Mouse (Mus musculus) cerebellum, adult 11 months (tissue): ENCODE data around the gene Kif1c.

ENCODE experiments used
- DNase-seq: peaks from one replicate; pipeline ENCODE4 v3.0.0; 2022

Gene Kif1c

DNA sequence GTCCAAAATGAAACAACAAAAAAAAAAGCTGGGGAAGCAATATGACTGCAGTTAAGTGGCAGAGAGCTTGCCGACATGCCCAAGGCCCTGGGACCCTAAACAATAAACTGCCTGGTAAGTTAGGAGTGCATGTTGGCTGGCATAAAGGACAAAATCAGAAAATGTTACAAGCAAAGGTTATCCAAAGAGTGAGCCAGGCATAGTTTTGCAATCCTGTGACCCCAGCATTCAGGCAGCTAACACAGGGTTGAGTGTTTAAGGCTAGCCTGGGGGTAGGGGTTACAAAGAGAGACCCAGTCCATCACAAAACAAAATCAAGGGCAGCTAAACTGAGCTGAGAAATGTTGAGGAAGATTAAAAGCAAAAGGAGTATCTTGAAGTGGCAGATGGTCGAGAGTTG lies 1.3 kb upstream of the Kif1c start:
- no peak for DNase-seq

GRCm38 (mm10) chr11:70700613-70701012 lies 265 bp downstream of the Kif1c start:
- peak; percentile 68 for DNase-seq

- DNase-seq: no peak
Measured at GRCm38 (mm10) chr11:70701221-70701955, 1.0 kb downstream of the Kif1c start.

- DNase-seq: no peak
Measured at GRCm38 (mm10) chr11:70701984-70702733, 1.8 kb downstream of the Kif1c start.

- no peak for DNase-seq
Measured at GRCm38 (mm10) chr11:70702781-70703180, 2.4 kb downstream of the Kif1c start.

GRCm38 (mm10) chr11:70706127-70706526 lies 5.8 kb downstream of the Kif1c start:
- no peak for DNase-seq

DNA sequence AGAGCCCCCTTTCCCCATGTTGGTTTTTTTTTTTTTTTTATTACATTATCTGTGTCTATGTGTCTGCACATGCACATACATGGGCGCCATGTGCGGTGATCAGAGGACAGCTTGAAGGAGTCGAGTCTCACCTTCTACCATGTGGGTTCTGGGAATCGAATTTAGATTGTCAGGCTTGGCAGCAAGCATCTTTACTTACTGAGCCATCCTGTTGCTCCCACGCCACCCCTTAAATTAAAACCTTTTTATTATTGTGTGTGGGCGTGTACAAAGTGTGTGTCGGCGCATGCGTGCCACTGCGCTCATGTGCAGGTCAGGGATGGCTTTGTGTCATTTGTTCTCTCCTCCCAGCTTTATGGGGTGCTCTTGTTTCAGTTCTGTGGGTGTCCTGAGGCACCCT lies 10.7 kb downstream of the Kif1c start:
- DNase-seq: no peak

- DNase-seq: no peak
Measured at GRCm38 (mm10) chr11:70713222-70713621, 12.9 kb downstream of the Kif1c start.

DNA sequence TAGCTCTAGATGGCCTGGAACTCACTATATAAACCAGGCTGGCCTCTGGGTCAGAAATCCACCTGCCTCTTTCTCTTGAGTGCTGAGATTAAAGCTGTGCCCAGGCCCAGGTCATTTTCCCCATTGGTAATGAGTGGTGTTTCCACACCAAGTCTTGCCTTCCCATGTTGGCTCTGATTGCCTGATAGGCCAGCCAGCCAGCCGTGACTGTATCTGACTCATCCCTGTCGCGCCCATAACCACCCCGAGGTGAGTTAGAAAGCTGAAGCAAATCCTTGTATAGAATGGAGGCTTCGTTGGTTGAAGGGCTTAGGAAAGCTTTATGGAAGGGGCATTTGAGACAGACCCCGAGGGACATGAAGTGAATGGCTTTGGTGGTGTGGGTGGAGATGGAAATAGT lies 15.5 kb downstream of the Kif1c start:
- no peak for DNase-seq

DNA sequence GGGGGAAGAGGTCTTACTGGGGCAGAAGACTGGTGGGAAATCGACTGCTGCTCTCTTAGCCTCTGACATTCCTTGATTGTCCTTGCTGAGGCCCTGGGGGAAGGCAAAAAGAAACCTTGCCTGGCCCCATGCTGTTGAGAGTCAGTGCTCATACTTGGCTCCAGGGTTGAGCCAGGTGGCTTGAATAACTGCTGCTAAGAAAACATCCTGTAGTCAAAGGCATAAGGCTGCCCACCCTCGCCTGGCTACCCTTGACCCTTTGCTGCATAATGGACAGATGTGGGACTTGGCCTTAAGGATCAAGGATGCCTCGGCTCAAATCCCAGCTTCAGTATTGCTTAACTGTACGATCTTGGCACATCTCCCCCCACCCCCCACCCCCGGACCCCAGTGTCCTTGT lies 18.1 kb downstream of the Kif1c start:
- no peak for DNase-seq

DNA sequence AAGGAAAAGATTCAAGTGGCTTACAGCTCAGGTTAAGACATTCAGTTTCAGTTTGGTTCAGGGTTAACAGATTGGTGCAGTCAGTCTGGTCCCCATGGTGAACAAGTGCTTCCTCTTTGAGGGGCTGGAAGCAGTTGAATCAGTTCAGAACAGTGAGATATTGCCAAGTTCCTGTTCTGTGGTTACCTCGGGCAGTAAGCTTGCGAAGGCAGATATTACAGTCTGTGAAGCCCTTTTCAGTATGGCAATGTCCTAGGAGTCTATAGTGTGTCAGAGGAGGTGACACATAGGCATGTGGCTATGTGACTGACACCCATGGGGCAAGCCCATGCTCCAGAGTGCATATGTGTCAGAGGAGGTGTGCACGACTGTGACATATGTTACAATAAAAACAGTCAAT lies 20.2 kb downstream of the Kif1c start:
- DNase-seq: no peak

DNA sequence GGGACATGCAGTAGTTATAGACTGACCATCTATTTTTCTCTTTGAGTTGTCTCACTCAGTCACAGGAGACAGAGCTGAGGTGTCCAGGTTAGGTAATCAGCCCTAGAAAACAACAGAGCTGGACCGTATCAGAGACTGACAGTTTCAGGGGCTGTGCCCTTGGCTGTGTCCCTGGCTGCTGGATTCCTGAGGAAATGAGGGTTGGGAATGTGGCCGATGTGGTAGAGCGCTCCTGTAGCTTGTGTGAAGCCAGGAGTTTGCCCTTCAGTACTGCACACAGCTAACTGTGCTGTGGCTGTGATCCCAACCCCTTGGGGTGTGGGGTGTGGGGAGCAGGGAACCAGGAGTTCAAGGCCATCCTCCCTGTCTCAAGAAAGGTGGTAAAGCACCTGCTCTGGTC lies 20.7 kb downstream of the Kif1c start:
- no peak for DNase-seq

GRCm38 (mm10) chr11:70724706-70725105 lies 24.4 kb downstream of the Kif1c start:
- DNase-seq: no peak

DNA sequence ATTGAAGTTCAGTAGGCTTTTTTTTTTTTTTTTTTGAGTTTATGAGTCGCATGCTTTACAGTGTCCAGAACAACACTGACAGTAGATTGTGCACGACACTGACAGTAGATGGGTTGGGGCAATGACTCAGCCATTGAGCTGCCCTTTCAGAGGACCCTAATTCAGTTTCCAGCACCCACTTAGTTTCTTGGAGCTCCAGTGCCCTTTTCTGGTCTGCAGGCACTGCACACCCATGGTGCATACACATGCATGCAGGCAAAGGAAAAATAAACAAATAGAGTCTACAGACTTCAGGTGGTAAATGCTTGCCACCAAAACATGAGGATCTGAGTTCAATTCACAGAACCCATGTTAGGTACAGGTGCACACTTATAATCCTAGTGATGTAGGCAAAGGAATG lies 26.2 kb downstream of the Kif1c start:
- DNase-seq: no peak

- no peak for DNase-seq
Measured at GRCm38 (mm10) chr11:70727385-70727784, 27.0 kb downstream of the Kif1c start.

- no peak for DNase-seq
Measured at GRCm38 (mm10) chr11:70730427-70731038, 30.2 kb downstream of the Kif1c start.

DNA sequence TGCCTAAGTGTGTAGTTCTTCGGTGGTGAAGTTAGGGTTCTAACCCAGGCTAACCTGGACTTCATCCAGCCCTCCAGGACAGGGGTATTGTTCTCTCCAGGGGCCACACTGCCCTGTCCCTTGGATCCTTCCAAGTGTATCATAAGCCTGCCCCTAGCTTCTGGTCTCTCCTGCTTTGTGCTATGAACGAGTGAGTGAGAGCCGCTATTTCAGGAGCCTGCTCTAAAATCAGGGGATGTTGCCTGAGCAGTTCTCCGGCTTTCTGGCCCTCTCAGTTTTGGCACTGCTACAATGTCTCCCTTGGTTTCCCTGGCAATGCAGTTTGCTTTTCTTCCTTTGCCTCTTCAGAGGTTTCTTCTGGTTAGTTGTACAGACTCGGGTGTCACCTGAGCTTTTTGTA lies 30.8 kb downstream of the Kif1c start:
- no peak for DNase-seq

GRCm38 (mm10) chr11:70733256-70733655 lies 32.9 kb downstream of the Kif1c start:
- DNase-seq: no peak

DNA sequence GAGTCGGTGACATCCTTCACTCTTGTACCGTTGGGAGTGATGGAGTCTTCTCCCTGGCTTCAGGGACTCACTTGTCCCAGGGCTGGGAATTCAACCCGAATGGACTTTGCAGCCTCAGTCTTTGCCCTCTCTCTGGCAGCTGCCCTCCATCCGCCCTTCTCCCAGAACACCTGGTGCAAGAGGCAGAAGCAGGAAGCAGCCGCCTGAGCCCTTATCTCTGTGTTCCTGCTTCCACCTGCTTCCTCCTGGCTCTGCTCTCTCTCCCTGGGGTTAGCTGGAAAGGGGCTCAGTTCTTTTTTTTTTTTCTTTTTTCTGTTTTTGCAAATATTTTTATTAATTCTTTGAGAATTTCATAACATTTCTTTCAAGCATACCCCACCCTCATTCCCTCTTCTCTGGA lies 37.4 kb downstream of the Kif1c start:
- no peak for DNase-seq

GRCm38 (mm10) chr11:70741603-70742002 lies 41.3 kb downstream of the Kif1c start:
- DNase-seq: no peak

GRCm38 (mm10) chr11:70742117-70742516 lies 41.8 kb downstream of the Kif1c start:
- DNase-seq: no peak

DNA sequence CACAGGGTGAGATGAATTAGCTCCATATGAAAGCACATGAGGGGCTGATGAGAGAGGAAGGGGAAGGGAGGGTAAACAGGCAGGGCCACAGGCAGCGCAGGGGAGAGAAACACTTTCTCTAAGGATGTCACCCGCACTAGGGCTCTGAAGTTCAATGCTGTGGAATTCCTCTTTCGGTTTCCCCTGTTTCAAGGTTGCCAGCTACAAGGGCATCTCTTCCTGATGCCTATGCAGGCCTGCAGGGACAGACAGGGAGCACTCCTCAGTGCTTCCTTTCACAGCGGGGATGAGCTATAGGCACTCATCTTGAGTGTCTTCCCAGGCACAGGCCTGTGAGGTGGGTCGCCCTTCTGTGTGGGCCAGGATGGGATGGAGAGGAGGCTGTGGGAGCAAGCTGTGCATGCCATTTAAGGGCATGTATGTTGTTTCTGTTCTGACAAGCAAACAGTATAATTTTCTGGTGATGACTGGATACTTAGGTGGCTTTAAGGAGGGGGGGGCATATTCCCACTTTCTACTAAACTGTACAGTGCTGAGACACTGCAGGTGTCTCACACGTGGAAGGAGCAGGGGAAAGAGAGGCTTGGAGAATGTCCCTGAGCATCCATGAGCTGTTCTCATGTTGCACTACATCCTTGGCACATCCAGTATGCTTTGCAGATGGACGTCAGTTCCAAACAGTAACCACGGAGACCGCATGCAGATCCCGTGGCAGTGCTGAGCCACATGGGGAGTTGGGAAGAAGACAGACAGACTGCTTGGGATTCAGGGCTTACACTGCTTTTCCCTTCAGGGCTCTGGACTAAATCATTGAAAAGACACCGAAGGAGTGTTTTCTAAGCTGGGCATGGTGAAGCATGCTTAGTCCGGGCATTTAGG lies 42.5 kb downstream of the Kif1c start:
- no peak for DNase-seq

- no peak for DNase-seq
Measured at GRCm38 (mm10) chr11:70745636-70746035, 45.3 kb downstream of the Kif1c start.
